ENCODE assay signal across 11 mouse cellular contexts in genomic region chr19:57028327-57029179, GRCm38 (mm10). TPM values are rescaled to one million over a fixed set of nuclear protein-coding genes. Genes with fewer than 3 reads are reported as not detected.
DNase-seq lines count a peak whose midpoint lies in the region; TF ChIP-seq lines count a peak whose summit lies in the region.
"Had no signal": no experiment of that assay in that cellular context is flagged by ENCODE, and none has a peak within 500 bp of the region (broad histone marks: within the 10 kb centered on the region; RNA-seq: fewer than 3 reads in every experiment).

No protein-coding gene starts in this region.

- peak overlapping the region; percentile 46; the same call in 1 of the 2 replicates for H3K27ac ChIP-seq in layer of hippocampus, adult 2 months
- H3K27ac ChIP-seq: forebrain, embryonic 15.5 days; stomach, embryonic 15.5 days had no signal

- peak; percentile 47 for TF ChIP-seq CTCF in layer of hippocampus, adult 2 months (conservative IDR thresholded peaks at IDR 0.05)

- H3K4me3 ChIP-seq in layer of hippocampus, adult 2 months, result no peak overlapping the region
- H3K4me3 ChIP-seq: forebrain, embryonic 15.5 days; stomach, embryonic 15.5 days had no signal

- DNase-seq in gastrocnemius, adult 18-20 months (ENCODE audit: low spot score), result peak; percentile 40
- no peak for DNase-seq in gastrocnemius, postnatal 4 days (ENCODE audit: low spot score in 2 of 2)
- DNase-seq in layer of hippocampus, adult 2 months (ENCODE audit: low spot score in 2 of 2), result no peak
- DNase-seq in layer of hippocampus, adult 18-20 months (ENCODE audit: low spot score in 2 of 2), result no peak
- peak; percentile 48 to 74 for DNase-seq in heart, adult 9 months (ENCODE audit: low spot score in 2 of 2)
- peak; percentile 66 for DNase-seq in lung, postnatal 14 days
- no peak for DNase-seq in embryo, embryonic 11 days
- no peak for DNase-seq in c-Kit-positive CD71-positive TER-119-positive erythroid progenitor cells, embryonic 14.5 days (ENCODE audit: low spot score)
- DNase-seq: B cell, adult 2 months had no signal

RNA-seq across cellular contexts. Expression of gene Afap1l2, which starts 20.5 kb away (rescaled TPM):
- 1 to 10 TPM; 1.2 to 1.9 TPM for total RNA-seq in gastrocnemius, adult 18-20 months (2021)
- 10 to 100 TPM; 29.4 to 34.7 TPM for total RNA-seq in gastrocnemius, postnatal 4 days (2021)
- total RNA-seq in layer of hippocampus, adult 2 months (2021), result 10 to 100 TPM; 11.4 to 12.0 TPM
- total RNA-seq in layer of hippocampus, adult 18-20 months (2021), result 10 to 100 TPM in 1 of 2 experiments, 1 to 10 TPM in 1; 9.0 to 11.6 TPM

Comparison
In these comparisons a context has a peak if more than half of its experiments do, and no peak if none do; other contexts are left out.
1. DNase-seq: peak in gastrocnemius, adult 18-20 months (single experiment), heart, adult 9 months (2 of 2) and lung, postnatal 14 days (single experiment); none in gastrocnemius, postnatal 4 days (0 of 2), layer of hippocampus, adult 2 months (0 of 2), layer of hippocampus, adult 18-20 months (0 of 2), embryo, embryonic 11 days (single experiment) and c-Kit-positive CD71-positive TER-119-positive erythroid progenitor cells, embryonic 14.5 days (single experiment).